ENCODE assay signal across 8 mouse cellular contexts in genomic region chr9:41665000-41665685, GRCm38 (mm10).
DNase-seq lines count a peak whose midpoint lies in the region; ATAC-seq lines count a peak whose summit lies in the region.

No protein-coding gene starts in this region.

- 79% methylated on average over 10 of the region's 10 CpGs for WGBS in heart, embryonic 11.5 days (ENCODE audit: insufficient replicate concordance)
- WGBS in kidney, embryonic 16.5 days, result 64% methylated on average over 10 of the region's 10 CpGs

- intact Hi-C loops in left cerebral cortex, postnatal 4 days (cut with DNase I), result no loop called here

- H3K27me3 ChIP-seq in heart, embryonic 11.5 days (ENCODE audit: control insufficient read depth, insufficient read depth, low read length), result no peaks in the 10 kb centered on the region
- no peaks in the 10 kb centered on the region for H3K27me3 ChIP-seq in kidney, embryonic 16.5 days (ENCODE audit: insufficient read depth, low read length)

- H3K4me1 ChIP-seq in heart, embryonic 11.5 days (ENCODE audit: control insufficient read depth, insufficient read depth, low read length), result no peaks in the 10 kb centered on the region
- H3K4me1 ChIP-seq in kidney, embryonic 16.5 days (ENCODE audit: insufficient read depth, low read length), result no peaks in the 10 kb centered on the region

- H3K27ac ChIP-seq in heart, embryonic 11.5 days (ENCODE audit: low read depth, low read length), result no peak overlapping the region
- 0 out of 2 replicates have a peak overlapping the region, but pooled peaks have one; percentile 2 for H3K27ac ChIP-seq in kidney, embryonic 16.5 days (ENCODE audit: low read length)

- H3K36me3 ChIP-seq in heart, embryonic 11.5 days (ENCODE audit: control insufficient read depth, insufficient read depth, low read length), result no peaks in the 10 kb centered on the region
- no peaks in the 10 kb centered on the region for H3K36me3 ChIP-seq in kidney, embryonic 16.5 days (ENCODE audit: insufficient read depth, low read length)

- H3K4me2 ChIP-seq in heart, embryonic 11.5 days, result no peak overlapping the region
- no peak overlapping the region for H3K4me2 ChIP-seq in kidney, embryonic 16.5 days (replicated peaks; ENCODE audit: low read depth, low read length)

- H3K4me3 ChIP-seq in heart, embryonic 11.5 days (ENCODE audit: low read depth, low read length), result no peak overlapping the region
- H3K4me3 ChIP-seq in kidney, embryonic 16.5 days (ENCODE audit: low read length), result no peak overlapping the region

- no peaks in the 10 kb centered on the region for H3K9me3 ChIP-seq in heart, embryonic 11.5 days (replicated peaks; ENCODE audit: control insufficient read depth, low read length)
- no peaks in the 10 kb centered on the region for H3K9me3 ChIP-seq in kidney, embryonic 16.5 days (ENCODE audit: low read length)

- ATAC-seq in heart, embryonic 11.5 days (replicated peaks; ENCODE audit: insufficient number of reproducible peaks, low FRiP score, low TSS enrichment), result no peak
- peak; percentile 41; the same call in 1 of the 2 replicates for ATAC-seq in frontal cortex, adult (ENCODE audit: low TSS enrichment)
- ATAC-seq in kidney, embryonic 16.5 days (ENCODE audit: low FRiP score, low TSS enrichment), result no peak

- H3K9ac ChIP-seq in heart, embryonic 11.5 days (ENCODE audit: low read depth, low read length), result no peak overlapping the region
- no peak overlapping the region for H3K9ac ChIP-seq in kidney, embryonic 16.5 days (replicated peaks; ENCODE audit: low read length)

- peak; percentile 61 to 67 for DNase-seq in heart, adult 18-20 months
- peak; percentile 81 for DNase-seq in left cerebral cortex, postnatal 4 days
- DNase-seq in telencephalon, adult 2 months (ENCODE audit: low read depth, low spot score), result peak; percentile 76
- no peak for DNase-seq in urinary bladder, postnatal 10 days (ENCODE audit: low spot score)
- DNase-seq in cerebellum, adult 8-10 months, result no peak

Comparison
In these comparisons a context has a peak if more than half of its experiments do, and no peak if none do; other contexts are left out.
1. DNase-seq: peak in heart, adult 18-20 months (2 of 2), left cerebral cortex, postnatal 4 days (single experiment) and telencephalon, adult 2 months (single experiment); none in urinary bladder, postnatal 10 days (single experiment) and cerebellum, adult 8-10 months (single experiment).